Mouse (Mus musculus) intestine, embryonic 16.5 days (tissue): Measurements from ENCODE around the gene Tmem221. TPM values are rescaled to one million over a fixed set of nuclear protein-coding genes. Genes with fewer than 3 reads are reported as not detected.

Source experiments
- ATAC-seq: fragments of 200-750 bp; cut with Nextera tagmentation; 2 replicates; pipeline ENCODE4 v1.8.0; 2017; ENCODE audit warnings: moderate TSS enrichment, moderate library complexity
- H3K27ac ChIP-seq: fragments of 300-500 bp; sonication (generic); 2 replicates; pipeline ENCODE4 v1.5.1; 2014; ENCODE audit warnings: mild to moderate bottlenecking, low read length
- H3K27me3 ChIP-seq: fragments of 300-500 bp; sonication (generic); replicated peaks from 2 replicates; pipeline ENCODE4 v1.6.1; 2014; ENCODE audit warnings: low read length, control low read depth, mixed read lengths; ENCODE audit not compliant: control insufficient read depth, insufficient read depth
- H3K36me3 ChIP-seq: fragments of 300-500 bp; sonication (generic); 2 replicates; pipeline ENCODE4 v1.6.1; 2014; ENCODE audit warnings: low read length, control low read depth; ENCODE audit not compliant: control insufficient read depth, insufficient read depth
- H3K4me1 ChIP-seq: fragments of 300-500 bp; sonication (generic); 2 replicates; pipeline ENCODE4 v1.6.1; 2014; ENCODE audit warnings: low read length, control low read depth, mixed read lengths; ENCODE audit not compliant: control insufficient read depth, insufficient read depth
- H3K4me2 ChIP-seq: fragments of 300-500 bp; sonication (generic); 2 replicates; pipeline ENCODE4 v1.6.1; 2014; ENCODE audit warnings: low read depth, low read length, control low read depth
- H3K4me3 ChIP-seq: fragments of 300-500 bp; sonication (generic); 2 replicates; pipeline ENCODE4 v1.5.1; 2014; ENCODE audit warnings: mild to moderate bottlenecking, low read length
- H3K9ac ChIP-seq: fragments of 300-500 bp; sonication (generic); 2 replicates; pipeline ENCODE4 v1.6.1; 2014; ENCODE audit warnings: low read depth, low read length
- H3K9me3 ChIP-seq: fragments of 300-500 bp; sonication (generic); 2 replicates; pipeline ENCODE4 v1.6.1; 2016; ENCODE audit warnings: low read length, control low read depth; ENCODE audit not compliant: control insufficient read depth
- WGBS: fragments of 180-500 bp; shearing (Covaris S2); extraction: QIAGEN DNeasy Blood & Tissue Kit; methylation state at CpG from one replicate; pipeline ENCODE4 v1.1.7; 2014; 5-methylcytosine and 5-hydroxymethylcytosine counted together
- polyA plus RNA-seq: library from polyadenylated mRNA; unstranded; fragments of >200 nt; fragmentation: Nextera tagmentation; extraction: Ambion mirVana; gene quantifications from 2 replicates; pipeline ENCODE4 v1.2.1, GENCODE M21; 2015

Gene Tmem221
- polyA plus RNA-seq, 1 experiment from 2014 or later, result 1.8 TPM

GRCm38 (mm10) chr8:71595862-71596261 is 37.2 kb upstream of the Tmem221 start:
- H3K4me1 ChIP-seq, result peaks cover 22% of the 10 kb centered on the region
- H3K9me3 ChIP-seq, result no peaks in the 10 kb centered on the region
- WGBS, result 7% methylated on average over 27 of the region's 27 CpGs
- ATAC-seq, result peak; percentile 15; the same call in 1 of the 2 replicates
- no peak overlapping the region for H3K4me2 ChIP-seq
- H3K9ac ChIP-seq, result 0 out of 2 replicates have a peak overlapping the region, but pooled peaks have one; percentile 25
- H3K27me3 ChIP-seq, result no peaks in the 10 kb centered on the region
- no peak overlapping the region for H3K27ac ChIP-seq
- no peaks in the 10 kb centered on the region for H3K36me3 ChIP-seq
- no peak overlapping the region for H3K4me3 ChIP-seq

GRCm38 (mm10) chr8:71594324-71594722 is 35.7 kb upstream of the Tmem221 start:
- Histone ChIP-seq H3K9me3 (no peaks in the 10 kb centered on the region), H3K36me3 (no peaks in the 10 kb centered on the region), H3K27me3 (no peaks in the 10 kb centered on the region), H3K4me1 (peaks cover 24% of the 10 kb centered on the region), H3K27ac (no peak overlapping the region), H3K4me2 (no peak overlapping the region), H3K9ac (no peak overlapping the region), H3K4me3 (no peak overlapping the region)
- no peak for ATAC-seq
- WGBS, result 86% methylated on average over 4 of the region's 4 CpGs

GRCm38 (mm10) chr8:71593556-71594323 is 35.1 kb upstream of the Tmem221 start:
- Histone ChIP-seq H3K9me3 (no peaks in the 10 kb centered on the region), H3K4me3 (no peak overlapping the region), H3K4me1 (peaks cover 24% of the 10 kb centered on the region), H3K4me2 (no peak overlapping the region), H3K36me3 (no peaks in the 10 kb centered on the region), H3K27me3 (no peaks in the 10 kb centered on the region), H3K9ac (peak overlapping the region; percentile 97; the same call in 1 of the 2 replicates), H3K27ac (no peak overlapping the region)
- 92% methylated on average over 8 of the region's 8 CpGs for WGBS
- no peak for ATAC-seq

- Histone ChIP-seq H3K9ac (peak overlapping the region; percentile 97), H3K27me3 (no peaks in the 10 kb centered on the region), H3K4me1 (peaks cover 24% of the 10 kb centered on the region), H3K36me3 (no peaks in the 10 kb centered on the region), H3K4me3 (peak overlapping the region; percentile 87), H3K9me3 (no peaks in the 10 kb centered on the region), H3K4me2 (peak overlapping the region; percentile 96), H3K27ac (peak overlapping the region; percentile 99)
- 4% methylated on average over 60 of the region's 60 CpGs for WGBS
- peak; percentile 77 for ATAC-seq
Measured at GRCm38 (mm10) chr8:71592374-71593170, 33.9 kb upstream of the Tmem221 start.

- peak; percentile 91 for ATAC-seq
Measured at GRCm38 (mm10) chr8:71591471-71592373, 33.1 kb upstream of the Tmem221 start, which contains the start of gene Pgls. Gene Pgls, plus strand, starts transcription at chr8:71592176.

GRCm38 (mm10) chr8:71591017-71591416 is 32.3 kb upstream of the Tmem221 start:
- 24% methylated on average over 5 of the region's 5 CpGs for WGBS
- Histone ChIP-seq H3K4me3 (peak overlapping the region; percentile 87), H3K27ac (peak overlapping the region; percentile 99)

More at GRCm38 (mm10) chr8:71591471-71592373, 33.1 kb upstream of the Tmem221 start, which contains the start of gene Pgls:
- peak within 1 kb of the TSS; percentile 97 for H3K9ac ChIP-seq
- H3K36me3 ChIP-seq, result no peaks in the 10 kb centered on the region
- H3K4me2 ChIP-seq, result peak within 1 kb of the TSS; percentile 96
- peaks cover 24% of the 10 kb centered on the region for H3K4me1 ChIP-seq
- peak within 1 kb of the TSS; percentile 99 for H3K27ac ChIP-seq
- H3K27me3 ChIP-seq, result no peaks in the 10 kb centered on the region
- H3K9me3 ChIP-seq, result no peaks in the 10 kb centered on the region
- under 1% methylated on average over 71 of the region's 71 CpGs for WGBS
- H3K4me3 ChIP-seq, result peak within 1 kb of the TSS; percentile 87

GRCm38 (mm10) chr8:71588762-71589161 is 30.1 kb upstream of the Tmem221 start:
- 71% methylated on average over 3 of the region's 3 CpGs for WGBS
- no peaks in the 10 kb centered on the region for H3K9me3 ChIP-seq

More at GRCm38 (mm10) chr8:71591017-71591416, 32.3 kb upstream of the Tmem221 start:
- peaks cover 3% of the 10 kb centered on the region; the same call in 1 of the 2 replicates for H3K36me3 ChIP-seq
- H3K27me3 ChIP-seq, result no peaks in the 10 kb centered on the region
- no peak for ATAC-seq
- H3K4me2 ChIP-seq, result peak overlapping the region; percentile 96
- H3K9ac ChIP-seq, result peak overlapping the region; percentile 97
- H3K9me3 ChIP-seq, result no peaks in the 10 kb centered on the region
- H3K4me1 ChIP-seq, result peaks cover 24% of the 10 kb centered on the region

GRCm38 (mm10) chr8:71586891-71587290 is 28.2 kb upstream of the Tmem221 start:
- Histone ChIP-seq H3K4me2 (no peak overlapping the region), H3K27me3 (no peaks in the 10 kb centered on the region), H3K4me3 (no peak overlapping the region), H3K4me1 (peaks cover 6% of the 10 kb centered on the region), H3K9ac (no peak overlapping the region), H3K9me3 (no peaks in the 10 kb centered on the region), H3K27ac (no peak overlapping the region), H3K36me3 (peaks cover 6% of the 10 kb centered on the region; the same call in 1 of the 2 replicates)
- ATAC-seq, result no peak
- WGBS, result 80% methylated on average over 2 of the region's 2 CpGs

More at GRCm38 (mm10) chr8:71588762-71589161, 30.1 kb upstream of the Tmem221 start:
- no peak overlapping the region for H3K4me2 ChIP-seq
- H3K27ac ChIP-seq, result no peak overlapping the region
- peaks cover 6% of the 10 kb centered on the region; the same call in 1 of the 2 replicates for H3K36me3 ChIP-seq
- no peak for ATAC-seq
- no peak overlapping the region for H3K4me3 ChIP-seq
- H3K9ac ChIP-seq, result no peak overlapping the region
- peaks cover 17% of the 10 kb centered on the region for H3K4me1 ChIP-seq
- no peaks in the 10 kb centered on the region for H3K27me3 ChIP-seq
